Mouse (Mus musculus): ENCODE measurements around the gene Ankrd33b. TPM values are rescaled to one million over a fixed set of nuclear protein-coding genes. Genes with fewer than 3 reads are reported as not detected.

Gene Ankrd33b
- total and polyA plus RNA-seq, 2 experiments = 9.1 to 13.1 TPM

- TF ChIP-seq POLR2A (IDR thresholded peaks at IDR 0.05; ENCODE audit: extremely low read depth, insufficient read depth, low read length) = no peak
- Histone ChIP-seq H3K36me3 (ENCODE audit: control insufficient read depth, insufficient read depth, low read length) (no peaks in the 10 kb centered on the region), H3K9ac (ENCODE audit: low read depth, low read length) (peak overlapping the region; percentile 90), H3K27ac (replicated peaks; ENCODE audit: insufficient read depth, low read depth, low read length) (peak overlapping the region; percentile 85), H3K4me3 (ENCODE audit: insufficient read depth, low read depth, low read length) (peak overlapping the region; percentile 85), H3K79me2 (ENCODE audit: control insufficient read depth, insufficient read depth, low read length) (peaks cover 23% of the 10 kb centered on the region; the same call in 1 of the 2 replicates), H3K4me1 (ENCODE audit: control insufficient read depth, insufficient read depth, low read length) (peaks cover 21% of the 10 kb centered on the region), H3K27me3 (ENCODE audit: control insufficient read depth, insufficient read depth, low read length) (no peaks in the 10 kb centered on the region)
- under 1% methylated on average over 65 of the region's 72 CpGs for WGBS
- DNase-seq (ENCODE audit: extremely low read depth, low read depth, low spot score) = no peak
These were observed 688 bp downstream of the Ankrd33b start for GRCm38 (mm10) chr15:31366596-31367480.

- DNase-seq (ENCODE audit: extremely low read depth, low read depth, low spot score) = peak; percentile 85
- H3K36me3 ChIP-seq (ENCODE audit: control insufficient read depth, insufficient read depth, low read length) = no peaks in the 10 kb centered on the region
- H3K4me1 ChIP-seq (ENCODE audit: control insufficient read depth, insufficient read depth, low read length) = peaks cover 25% of the 10 kb centered on the region
- H3K79me2 ChIP-seq (ENCODE audit: control insufficient read depth, insufficient read depth, low read length) = peaks cover 23% of the 10 kb centered on the region; the same call in 1 of the 2 replicates
- no peak for TF ChIP-seq POLR2A (IDR thresholded peaks at IDR 0.05; ENCODE audit: extremely low read depth, insufficient read depth, low read length)
- TF ChIP-seq CTCF (IDR thresholded peaks at IDR 0.05; ENCODE audit: low read depth, low read length) = no peak
- no peaks in the 10 kb centered on the region for H3K27me3 ChIP-seq (ENCODE audit: control insufficient read depth, insufficient read depth, low read length)
- WGBS = 4% methylated on average over 37 of the region's 37 CpGs
- H3K4me3 ChIP-seq (ENCODE audit: insufficient read depth, low read depth, low read length) = peak overlapping the region; percentile 85
- peak overlapping the region; percentile 90 for H3K9ac ChIP-seq (ENCODE audit: low read depth, low read length)
- H3K27ac ChIP-seq (replicated peaks; ENCODE audit: insufficient read depth, low read depth, low read length) = peak overlapping the region; percentile 85
These were observed 1.6 kb downstream of the Ankrd33b start for GRCm38 (mm10) chr15:31365720-31366591.

GRCm38 (mm10) chr15:31365041-31365719, 2.3 kb downstream of the Ankrd33b start:
- peak overlapping the region; percentile 85 for H3K27ac ChIP-seq (replicated peaks; ENCODE audit: insufficient read depth, low read depth, low read length)
- WGBS = 36% methylated on average over 11 of the region's 11 CpGs
- no peaks in the 10 kb centered on the region for H3K27me3 ChIP-seq (ENCODE audit: control insufficient read depth, insufficient read depth, low read length)
- no peak for DNase-seq (ENCODE audit: extremely low read depth, low read depth, low spot score)
- peak overlapping the region; percentile 90 for H3K9ac ChIP-seq (ENCODE audit: low read depth, low read length)
- H3K4me3 ChIP-seq (ENCODE audit: insufficient read depth, low read depth, low read length) = peak overlapping the region; percentile 85
- TF ChIP-seq CTCF (IDR thresholded peaks at IDR 0.05; ENCODE audit: low read depth, low read length) = no peak
- no peak for TF ChIP-seq POLR2A (IDR thresholded peaks at IDR 0.05; ENCODE audit: extremely low read depth, insufficient read depth, low read length)
- peaks cover 29% of the 10 kb centered on the region for H3K4me1 ChIP-seq (ENCODE audit: control insufficient read depth, insufficient read depth, low read length)
- H3K36me3 ChIP-seq (ENCODE audit: control insufficient read depth, insufficient read depth, low read length) = no peaks in the 10 kb centered on the region
- H3K79me2 ChIP-seq (ENCODE audit: control insufficient read depth, insufficient read depth, low read length) = peaks cover 23% of the 10 kb centered on the region; the same call in 1 of the 2 replicates

- H3K4me3 ChIP-seq (ENCODE audit: insufficient read depth, low read depth, low read length) = no peak overlapping the region
- peaks cover 24% of the 10 kb centered on the region; the same call in 1 of the 2 replicates for H3K79me2 ChIP-seq (ENCODE audit: control insufficient read depth, insufficient read depth, low read length)
- H3K9ac ChIP-seq (ENCODE audit: low read depth, low read length) = no peak overlapping the region
- TF ChIP-seq POLR2A (IDR thresholded peaks at IDR 0.05; ENCODE audit: extremely low read depth, insufficient read depth, low read length) = no peak
- TF ChIP-seq CTCF (IDR thresholded peaks at IDR 0.05; ENCODE audit: low read depth, low read length) = no peak
- H3K4me1 ChIP-seq (ENCODE audit: control insufficient read depth, insufficient read depth, low read length) = peaks cover 33% of the 10 kb centered on the region
- DNase-seq (ENCODE audit: extremely low read depth, low read depth, low spot score) = no peak
- WGBS = 43% methylated on average over 6 of the region's 6 CpGs
- H3K27ac ChIP-seq (replicated peaks; ENCODE audit: insufficient read depth, low read depth, low read length) = no peak overlapping the region
- H3K27me3 ChIP-seq (ENCODE audit: control insufficient read depth, insufficient read depth, low read length) = no peaks in the 10 kb centered on the region
- H3K36me3 ChIP-seq (ENCODE audit: control insufficient read depth, insufficient read depth, low read length) = no peaks in the 10 kb centered on the region
These were observed 3.1 kb downstream of the Ankrd33b start for GRCm38 (mm10) chr15:31364396-31364795.

- Histone ChIP-seq H3K36me3 (ENCODE audit: control insufficient read depth, insufficient read depth, low read length) (no peaks in the 10 kb centered on the region), H3K27me3 (ENCODE audit: control insufficient read depth, insufficient read depth, low read length) (no peaks in the 10 kb centered on the region), H3K27ac (replicated peaks; ENCODE audit: insufficient read depth, low read depth, low read length) (no peak overlapping the region), H3K79me2 (ENCODE audit: control insufficient read depth, insufficient read depth, low read length) (peaks cover 28% of the 10 kb centered on the region; the same call in 1 of the 2 replicates), H3K4me1 (ENCODE audit: control insufficient read depth, insufficient read depth, low read length) (peaks cover 36% of the 10 kb centered on the region), H3K9ac (ENCODE audit: low read depth, low read length) (no peak overlapping the region), H3K4me3 (ENCODE audit: insufficient read depth, low read depth, low read length) (no peak overlapping the region)
- no peak for DNase-seq (ENCODE audit: extremely low read depth, low read depth, low spot score)
- TF ChIP-seq CTCF (IDR thresholded peaks at IDR 0.05; ENCODE audit: low read depth, low read length) (no peak), POLR2A (IDR thresholded peaks at IDR 0.05; ENCODE audit: extremely low read depth, insufficient read depth, low read length) (no peak)
- WGBS = 81% methylated on average over 8 of the region's 8 CpGs
These were observed 3.6 kb downstream of the Ankrd33b start for GRCm38 (mm10) chr15:31363981-31364361.
